Mouse (Mus musculus): ENCODE results near the gene As3mt. TPM values are rescaled to one million over a fixed set of nuclear protein-coding genes. Genes with fewer than 3 reads are reported as not detected.
A peak's percentile ranks its signal among the peaks of the same experiment; 100 is the strongest.
"Not testable (repeated sequence)": the region's sequence is repeated elsewhere in the genome, so short reads cannot be mapped to it uniquely, and the experiment has no call there.

As3mt gene
- total RNA-seq, 1 experiment from 2014 or later, result 93.0 TPM

DNA sequence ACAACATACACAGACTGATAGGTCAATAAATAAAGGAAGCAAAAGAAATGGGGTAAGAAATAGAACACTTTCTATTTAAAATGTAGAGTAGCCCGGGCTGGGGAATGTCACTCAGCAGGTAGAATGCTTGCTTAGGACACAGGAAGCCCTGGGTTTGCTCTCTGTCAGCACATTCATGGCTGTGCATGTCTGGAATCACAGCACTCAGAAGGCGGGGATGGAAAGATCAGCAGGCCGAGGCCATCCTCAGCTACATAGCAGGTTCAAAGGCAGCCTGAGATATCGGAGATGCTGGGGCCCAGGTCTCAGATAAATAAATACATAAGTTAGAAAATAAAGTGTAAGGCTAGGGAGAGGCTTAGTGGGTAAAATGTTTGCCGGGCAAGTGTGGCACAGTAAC is 45.0 kb downstream of the As3mt start:
- DNase-seq, result no peak

DNA sequence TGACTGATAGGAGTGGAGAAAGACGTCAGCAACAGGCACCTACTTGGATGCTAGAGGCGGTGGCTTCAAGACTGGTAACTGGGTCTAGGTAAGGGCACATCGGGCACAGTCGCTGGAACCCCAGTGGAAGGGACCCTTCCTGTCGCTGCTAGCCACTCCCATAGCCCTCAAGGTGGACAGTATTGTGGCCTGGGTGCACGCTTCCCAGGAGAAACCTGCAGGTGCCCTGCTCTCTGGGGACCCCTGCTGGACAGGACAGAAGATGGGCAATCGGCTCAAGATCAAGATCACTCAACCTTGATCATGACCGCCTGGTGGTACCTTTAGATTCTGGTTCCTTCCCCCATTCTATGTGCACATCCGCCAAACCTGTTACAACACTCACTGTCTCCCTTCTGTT is 47.8 kb downstream of the As3mt start:
- DNase-seq, result peak; percentile 62

DNA sequence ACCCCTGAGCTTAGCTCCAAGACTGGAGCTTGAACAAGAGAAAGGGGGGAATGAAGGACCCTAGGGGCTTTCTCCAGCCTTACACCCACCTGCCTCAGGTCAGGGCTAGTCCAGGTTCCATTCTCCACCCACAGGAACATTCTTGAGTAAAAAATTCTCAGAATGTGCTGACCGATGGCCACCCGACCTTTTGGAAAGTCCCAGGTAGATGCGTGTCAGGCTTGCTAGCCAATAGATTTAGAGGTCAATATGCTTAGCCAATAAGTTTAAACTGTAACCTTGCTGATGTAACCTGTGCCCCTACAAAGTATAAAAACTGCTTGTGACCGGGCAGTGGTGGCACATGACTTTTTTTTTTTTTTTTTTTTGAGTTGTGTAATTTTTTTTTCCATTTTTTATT is 49.0 kb downstream of the As3mt start:
- no peak for DNase-seq

DNA sequence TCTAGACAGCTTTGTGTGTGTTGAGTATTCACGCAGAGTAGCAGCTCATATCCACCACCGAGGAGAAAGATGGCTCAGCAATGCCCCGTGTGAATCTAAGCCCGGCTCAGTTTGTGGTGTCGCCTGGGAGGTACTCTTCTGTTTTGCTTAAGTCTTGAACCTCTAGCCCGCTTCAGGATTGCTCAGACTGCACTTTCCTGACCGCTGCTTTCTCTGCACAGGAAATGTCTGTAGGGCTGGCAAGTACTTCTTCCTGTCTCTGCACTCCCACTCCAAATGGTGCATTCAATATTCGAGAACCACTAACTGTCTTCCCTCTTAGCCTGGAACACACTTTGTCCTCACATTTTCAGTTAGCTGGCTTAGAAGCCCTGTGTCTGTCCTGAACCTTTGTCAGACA is 51.8 kb downstream of the As3mt start:
- DNase-seq, result no peak

DNA sequence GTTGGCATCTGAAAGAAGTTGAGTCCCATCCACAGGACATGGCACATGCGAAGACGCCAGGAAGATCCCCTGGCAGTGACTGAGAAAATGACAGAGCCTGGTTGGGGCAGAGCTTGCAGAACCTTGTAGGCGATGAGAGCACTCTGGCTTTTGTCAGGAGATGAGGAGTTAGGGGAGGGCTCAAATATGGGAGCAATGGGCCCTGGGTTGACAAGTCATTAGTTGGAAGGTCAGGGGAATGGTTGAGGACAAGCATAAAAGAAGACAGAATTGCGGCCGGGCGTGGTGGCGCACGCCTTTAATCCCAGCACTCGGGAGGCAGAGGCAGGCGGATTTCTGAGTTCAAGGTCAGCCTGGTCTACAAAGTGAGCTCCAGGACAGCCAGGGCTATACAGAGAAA is 52.7 kb downstream of the As3mt start:
- DNase-seq, result not testable (repeated sequence)

DNA sequence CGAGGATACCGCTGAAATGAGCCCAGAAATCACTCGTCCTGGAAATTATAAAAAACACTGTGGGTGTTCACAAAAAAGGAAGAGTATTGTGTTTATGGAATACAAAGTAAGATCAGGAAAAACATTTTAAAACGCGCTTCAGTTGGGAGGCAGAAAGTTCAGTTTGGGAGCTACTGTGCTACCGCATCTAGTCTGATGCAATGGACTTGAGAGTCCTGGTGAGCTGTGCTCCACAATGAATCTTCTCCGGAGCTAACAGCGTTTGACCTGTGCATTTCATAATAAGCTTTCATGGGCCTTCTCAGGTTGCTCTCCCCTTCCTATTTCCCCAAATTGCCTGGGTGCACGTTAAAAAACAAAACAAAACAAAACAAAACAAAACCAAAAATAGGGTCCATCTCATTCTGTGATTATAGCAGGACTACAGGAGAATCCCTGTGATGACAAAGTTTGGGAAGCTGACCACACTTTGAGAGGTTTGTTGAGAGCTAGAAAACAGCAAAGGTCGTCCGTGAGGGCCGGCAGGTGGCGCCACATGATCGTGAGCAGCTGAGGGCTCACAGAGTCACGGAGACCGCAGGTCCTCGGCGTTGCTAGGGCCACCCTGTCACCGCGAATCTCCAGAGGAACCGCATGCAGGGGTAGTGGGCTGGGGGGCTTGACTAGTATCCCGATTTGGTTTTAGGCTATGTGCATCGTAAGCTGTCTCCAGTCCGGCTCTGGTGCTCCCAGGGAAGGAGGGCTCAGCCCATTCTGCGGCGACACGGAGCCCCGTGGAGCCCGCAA is 53.3 kb downstream of the As3mt start:
- DNase-seq, result peak; percentile 88

DNA sequence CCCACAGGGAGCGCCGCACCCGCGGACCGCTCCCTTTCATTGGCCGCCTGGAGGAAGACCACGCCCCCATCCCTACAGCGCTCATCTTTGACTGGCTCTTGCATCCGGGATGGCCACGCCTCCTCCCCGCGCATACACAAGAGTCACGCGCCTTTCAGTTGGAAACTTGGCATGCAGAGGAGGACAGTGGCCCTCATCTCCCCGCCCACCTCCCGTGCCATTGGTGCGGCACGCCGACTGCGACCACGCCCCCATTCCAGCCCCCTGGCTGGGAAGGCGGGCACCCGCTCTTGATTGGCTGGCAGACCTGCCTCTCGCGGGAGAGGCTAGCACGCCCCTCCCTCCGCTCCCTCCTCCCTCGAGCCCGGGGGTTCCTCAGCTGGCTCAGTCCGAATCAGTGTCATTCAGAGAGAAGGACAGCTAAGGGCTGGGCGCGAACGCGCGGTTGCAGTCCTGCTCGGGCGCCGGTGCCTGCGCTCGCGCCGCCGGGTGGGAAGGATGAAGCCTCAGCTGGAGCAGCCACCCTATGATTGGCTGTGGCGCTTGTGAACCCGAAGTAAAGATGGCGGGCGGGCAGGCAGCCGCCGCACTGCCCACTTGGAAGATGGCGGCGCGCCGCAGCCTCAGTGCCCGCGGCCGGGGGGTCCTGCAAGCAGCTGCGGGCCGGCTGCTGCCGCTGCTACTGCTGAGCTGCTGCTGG is 54.1 kb downstream of the As3mt start, which contains the start of gene Cnnm2:
Gene Cnnm2, plus strand, starts transcription at position 350 of the 700 bp plus-strand sequence.
- peak; percentile 100 for DNase-seq

DNA sequence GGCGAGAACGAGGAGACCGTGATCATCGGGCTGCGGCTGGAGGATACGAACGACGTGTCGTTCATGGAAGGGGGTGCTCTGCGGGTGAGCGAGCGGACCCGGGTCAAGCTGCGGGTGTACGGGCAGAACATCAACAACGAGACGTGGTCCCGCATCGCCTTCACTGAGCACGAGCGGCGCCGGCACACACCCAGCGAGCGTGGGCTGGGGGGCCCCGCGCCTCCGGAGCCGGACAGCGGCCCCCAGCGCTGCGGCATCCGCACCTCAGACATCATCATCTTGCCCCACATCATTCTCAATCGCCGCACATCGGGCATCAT is 54.7 kb downstream of the As3mt start:
- DNase-seq, result peak; percentile 31

DNA sequence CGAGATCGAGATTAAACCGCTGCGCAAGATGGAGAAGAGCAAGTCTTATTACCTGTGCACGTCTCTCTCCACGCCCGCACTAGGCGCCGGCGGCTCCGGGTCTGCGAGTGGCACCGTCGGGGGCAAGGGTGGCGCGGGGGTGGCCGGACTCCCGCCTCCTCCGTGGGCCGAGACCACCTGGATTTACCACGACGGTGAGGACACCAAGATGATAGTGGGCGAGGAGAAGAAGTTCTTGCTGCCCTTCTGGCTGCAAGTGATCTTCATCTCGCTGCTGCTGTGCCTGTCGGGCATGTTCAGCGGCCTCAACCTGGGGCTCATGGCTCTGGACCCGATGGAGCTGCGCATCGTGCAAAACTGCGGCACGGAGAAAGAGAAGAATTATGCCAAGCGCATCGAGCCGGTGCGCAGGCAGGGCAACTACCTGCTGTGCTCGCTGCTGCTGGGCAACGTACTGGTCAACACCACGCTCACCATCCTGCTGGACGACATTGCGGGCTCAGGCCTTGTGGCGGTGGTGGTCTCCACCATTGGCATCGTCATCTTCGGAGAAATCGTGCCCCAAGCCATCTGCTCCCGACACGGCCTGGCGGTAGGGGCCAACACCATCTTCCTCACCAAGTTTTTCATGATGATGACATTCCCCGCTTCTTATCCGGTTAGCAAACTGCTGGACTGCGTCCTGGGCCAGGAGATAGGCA is 55.2 kb downstream of the As3mt start:
- DNase-seq, result peak; percentile 15

DNA sequence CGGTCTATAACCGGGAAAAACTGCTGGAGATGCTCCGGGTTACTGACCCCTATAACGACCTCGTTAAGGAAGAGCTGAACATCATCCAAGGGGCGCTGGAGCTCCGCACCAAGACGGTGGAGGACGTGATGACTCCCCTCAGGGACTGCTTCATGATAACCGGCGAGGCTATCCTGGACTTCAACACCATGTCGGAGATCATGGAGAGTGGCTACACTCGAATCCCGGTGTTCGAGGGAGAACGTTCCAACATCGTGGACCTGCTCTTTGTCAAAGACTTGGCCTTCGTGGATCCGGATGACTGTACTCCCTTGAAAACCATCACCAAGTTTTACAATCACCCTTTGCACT is 55.7 kb downstream of the As3mt start:
- DNase-seq, result no peak

DNA sequence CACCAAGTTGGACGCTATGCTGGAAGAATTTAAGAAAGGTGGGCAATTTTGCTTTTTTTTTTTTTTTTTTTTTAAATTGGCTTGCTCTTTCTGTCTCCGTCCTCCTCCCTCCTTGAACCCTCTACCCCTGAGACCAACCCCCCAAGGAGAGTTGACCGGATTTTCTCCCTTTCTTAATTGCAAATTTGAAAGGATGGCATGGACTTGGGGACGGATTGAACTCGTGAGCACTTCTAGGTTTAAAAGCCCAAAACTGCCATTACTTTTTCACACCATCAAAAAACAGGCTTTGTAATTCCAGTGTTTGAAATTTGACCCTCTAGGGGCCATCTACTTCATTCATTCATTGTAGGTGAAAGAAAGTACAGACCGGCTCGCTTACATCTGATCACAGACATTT is 56.1 kb downstream of the As3mt start:
- no peak for DNase-seq

DNA sequence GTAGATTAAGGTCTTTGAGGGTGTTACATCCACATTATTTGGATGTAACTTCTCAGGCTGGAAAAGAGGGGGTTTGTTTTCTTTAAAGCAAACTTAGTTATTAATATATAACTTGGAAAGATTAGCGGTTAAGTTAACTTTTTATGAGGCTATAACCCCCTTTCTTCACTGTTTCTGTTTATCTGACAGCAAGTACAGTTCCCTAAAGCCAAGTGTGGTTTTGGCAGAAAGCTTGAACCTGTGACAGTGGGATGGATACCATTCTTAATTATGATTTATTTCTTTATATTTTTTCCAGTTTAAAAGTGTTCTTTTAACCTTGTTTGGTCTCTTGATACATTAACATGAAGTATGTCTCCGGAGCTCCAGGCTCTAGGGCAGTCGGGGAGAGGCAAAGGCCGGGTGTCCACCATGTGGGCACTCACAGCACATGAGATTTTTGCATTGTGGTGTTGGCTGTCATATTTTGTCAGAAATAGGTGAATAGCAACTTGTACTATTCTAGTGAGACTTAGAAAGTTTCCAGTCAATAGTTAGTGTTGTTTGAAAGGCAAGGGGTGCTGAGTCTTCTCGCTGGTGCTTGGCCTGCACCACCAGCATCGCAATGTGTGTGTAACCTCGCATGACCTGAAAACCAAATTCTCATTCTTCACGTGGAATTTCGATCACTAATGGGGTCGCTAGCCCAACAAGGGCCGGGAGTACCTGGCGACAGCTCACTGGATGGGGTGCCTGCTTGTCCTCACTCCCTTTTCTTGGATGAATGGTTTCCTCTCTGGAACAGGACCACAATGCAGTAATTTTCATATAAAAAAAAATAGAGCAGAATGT is 56.9 kb downstream of the As3mt start:
- DNase-seq, result no peak

DNA sequence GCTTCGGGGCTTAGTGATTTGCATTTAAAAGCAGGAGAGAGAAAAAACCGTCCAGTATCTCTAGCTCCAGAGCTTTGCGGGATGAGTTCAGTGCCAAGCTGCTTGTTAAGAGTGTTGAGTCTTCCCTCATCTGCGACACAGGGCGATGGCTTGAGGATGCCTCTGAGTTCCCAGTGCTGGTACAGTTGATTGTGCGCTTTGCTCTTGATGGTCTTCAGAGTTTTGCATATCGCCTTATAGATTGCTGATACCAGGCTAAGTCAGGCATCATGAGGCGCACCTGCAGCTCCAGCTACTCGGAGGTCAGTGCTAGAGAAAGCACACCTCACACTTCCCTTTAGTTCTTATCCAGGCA is 57.5 kb downstream of the As3mt start:
- DNase-seq, result no peak

DNA sequence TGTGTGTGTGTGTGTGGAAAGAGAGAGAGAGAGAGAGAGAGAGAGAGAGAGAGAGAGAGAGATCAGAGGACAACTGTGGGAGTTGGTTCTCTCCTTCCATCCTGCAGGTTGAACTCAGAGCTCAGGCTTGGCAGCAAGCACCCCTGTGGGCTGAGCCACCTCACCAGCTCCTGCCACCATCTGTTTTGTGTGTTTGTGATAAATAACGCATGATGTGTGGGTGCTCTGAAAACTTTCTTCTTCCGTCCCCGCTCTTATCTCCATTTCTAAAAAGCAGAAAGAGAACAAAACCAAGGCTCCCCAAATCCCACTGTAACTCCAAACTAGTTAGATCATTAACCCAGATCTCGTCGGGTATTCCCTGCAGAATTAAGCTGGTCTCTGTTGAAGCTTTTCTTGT is 58.9 kb downstream of the As3mt start:
- DNase-seq, result no peak

DNA sequence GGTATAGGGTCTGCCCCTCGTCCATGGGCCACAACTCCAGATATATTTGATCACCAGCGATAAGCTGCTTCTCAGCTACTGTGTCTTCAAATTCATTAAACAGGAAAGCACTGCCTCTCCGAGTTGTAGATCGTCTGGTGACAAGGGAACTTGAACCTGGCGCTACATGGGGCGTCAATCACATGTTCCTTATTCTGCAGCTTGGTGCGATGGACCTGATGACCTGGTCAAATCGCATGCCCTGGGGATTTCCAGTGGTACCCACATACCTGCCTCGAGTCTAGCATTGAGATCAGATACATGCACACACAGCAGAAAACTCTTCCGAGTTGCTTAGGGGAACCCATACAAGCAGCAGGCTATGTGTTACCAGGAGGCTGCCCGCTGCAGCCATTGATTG is 62.5 kb downstream of the As3mt start:
- no peak for DNase-seq

DNA sequence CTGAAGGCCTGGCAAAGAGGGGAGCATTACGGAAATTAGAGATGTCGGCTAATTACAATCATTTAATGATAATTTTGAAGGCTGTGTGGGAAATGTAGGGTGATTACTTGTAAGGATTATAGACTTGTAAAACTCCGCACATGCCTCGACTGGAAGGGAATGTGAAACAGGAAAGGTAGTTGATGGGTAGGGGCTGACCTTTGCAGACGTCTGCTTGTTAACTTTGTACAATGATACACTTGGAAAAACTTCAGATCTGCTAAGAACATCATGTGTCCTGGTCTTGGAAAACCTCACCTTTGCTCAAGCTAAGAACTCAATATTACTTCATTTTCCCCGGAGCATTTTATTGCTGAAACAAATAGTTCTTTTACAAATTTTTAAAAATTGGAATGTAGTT is 64.5 kb downstream of the As3mt start:
- DNase-seq, result no peak

DNA sequence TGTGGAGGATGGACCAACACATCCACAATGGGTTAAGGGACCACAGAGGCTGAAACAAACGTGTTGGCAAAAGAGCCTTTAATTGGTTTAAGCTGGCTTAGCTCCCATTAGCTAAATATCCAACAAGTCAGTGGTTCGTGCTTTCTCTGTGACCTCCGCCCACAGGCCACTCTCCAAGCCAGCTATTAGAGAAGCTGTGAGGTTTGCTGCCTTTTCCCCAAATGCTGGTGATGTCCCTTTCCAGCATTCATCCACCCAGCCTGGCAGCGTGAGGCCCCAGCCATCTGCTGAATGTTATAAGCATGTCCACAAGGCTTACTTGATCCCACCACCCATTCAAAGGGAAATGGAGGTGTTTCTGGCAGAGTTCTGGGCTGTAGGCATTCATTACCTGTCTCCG is 69.1 kb downstream of the As3mt start:
- no peak for DNase-seq

DNA sequence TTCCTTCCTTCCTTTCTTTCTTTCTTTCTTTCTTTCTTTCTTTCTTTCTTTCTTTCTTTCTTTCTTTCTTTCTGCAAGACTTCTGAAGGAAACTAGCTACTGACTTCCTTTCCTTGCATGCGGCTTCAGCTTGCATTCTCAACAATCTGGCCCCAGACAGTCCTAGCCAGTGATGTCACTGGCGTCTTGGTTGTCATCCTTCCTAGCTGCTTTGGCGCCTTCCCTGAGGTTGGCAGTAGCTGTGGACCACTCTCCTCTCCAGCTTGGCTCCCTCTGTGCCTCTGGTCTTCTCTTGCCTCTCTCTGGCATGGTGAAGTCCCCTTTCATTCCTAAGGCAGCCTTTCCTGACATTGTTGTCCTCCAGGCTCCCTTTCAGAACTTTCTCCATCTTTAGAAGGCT is 69.6 kb downstream of the As3mt start:
- DNase-seq, result no peak

DNA sequence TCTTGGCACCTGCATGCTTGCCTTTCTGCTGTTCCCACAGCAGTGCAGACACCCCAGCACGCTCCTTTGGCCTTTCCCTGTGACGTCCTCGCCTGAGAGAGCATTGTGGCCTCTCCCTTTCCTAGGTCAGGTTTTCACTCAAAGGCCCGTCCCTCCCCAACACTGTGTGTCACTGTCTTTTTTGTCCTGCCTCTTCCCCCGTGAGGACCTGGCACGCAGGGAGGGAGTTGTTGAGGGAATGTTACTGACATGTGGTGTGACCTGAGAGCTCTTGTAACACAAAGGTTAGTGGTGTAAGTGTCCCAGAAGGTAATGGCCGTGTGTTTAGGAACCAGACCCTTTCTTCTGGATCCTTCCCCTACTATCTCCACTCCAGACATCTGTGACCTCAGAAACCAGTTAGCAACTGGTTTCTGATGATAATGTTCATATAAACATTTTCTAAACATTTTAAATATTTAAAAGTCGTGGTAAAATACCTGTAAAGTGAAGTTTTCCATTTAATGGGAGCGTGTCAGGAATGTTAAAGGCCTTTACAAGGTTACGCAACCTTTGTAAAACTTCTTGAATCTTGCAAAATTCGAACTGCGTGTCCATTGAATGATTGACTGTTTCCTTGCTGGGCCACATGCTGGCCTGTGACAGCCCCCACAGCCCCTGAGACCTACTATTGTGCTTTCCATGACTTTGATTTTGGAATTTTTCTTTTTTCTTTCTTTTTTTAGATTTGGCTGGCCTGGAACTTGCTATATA is 70.8 kb downstream of the As3mt start:
- no peak for DNase-seq

DNA sequence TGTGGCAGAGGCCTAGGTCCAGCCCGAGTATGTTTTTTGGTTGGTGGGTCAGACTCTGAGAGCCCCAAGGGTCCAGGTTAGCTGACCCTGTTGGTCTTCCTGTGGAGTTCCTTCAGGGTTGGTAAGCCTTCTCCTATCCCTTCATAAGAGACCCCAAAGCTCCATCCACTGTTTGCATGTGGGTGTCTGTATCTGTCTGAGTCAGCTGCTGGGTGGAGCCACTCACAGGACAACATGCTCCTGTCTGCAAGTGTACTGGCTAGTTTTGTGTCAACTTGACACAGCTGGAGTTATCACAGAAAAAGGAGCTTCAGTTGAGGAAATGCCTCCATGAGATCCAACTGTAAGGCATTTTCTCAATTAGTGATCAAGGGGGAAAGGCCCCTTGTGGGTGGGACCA is 71.9 kb downstream of the As3mt start:
- DNase-seq, result not testable (repeated sequence)

DNA sequence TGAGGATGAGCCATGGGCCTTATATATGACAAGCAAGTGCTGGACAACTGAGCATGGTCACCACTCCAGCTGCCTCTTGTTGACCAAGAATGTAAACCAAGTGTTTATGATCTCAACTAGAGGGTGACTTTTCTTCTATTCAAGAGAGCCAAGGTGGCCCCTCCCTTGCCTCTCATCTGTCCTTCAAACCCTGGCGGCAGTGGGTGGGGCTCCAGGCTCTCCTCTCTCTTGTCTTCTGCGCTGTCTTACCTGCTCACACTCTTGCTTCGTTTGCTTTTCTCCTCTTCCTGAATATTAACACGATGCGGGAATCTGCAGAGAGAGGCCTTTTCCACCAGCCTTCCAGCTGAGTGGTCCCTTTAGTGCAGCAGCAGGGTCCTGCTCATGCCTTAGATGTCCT is 76.8 kb downstream of the As3mt start:
- DNase-seq, result no peak

DNA sequence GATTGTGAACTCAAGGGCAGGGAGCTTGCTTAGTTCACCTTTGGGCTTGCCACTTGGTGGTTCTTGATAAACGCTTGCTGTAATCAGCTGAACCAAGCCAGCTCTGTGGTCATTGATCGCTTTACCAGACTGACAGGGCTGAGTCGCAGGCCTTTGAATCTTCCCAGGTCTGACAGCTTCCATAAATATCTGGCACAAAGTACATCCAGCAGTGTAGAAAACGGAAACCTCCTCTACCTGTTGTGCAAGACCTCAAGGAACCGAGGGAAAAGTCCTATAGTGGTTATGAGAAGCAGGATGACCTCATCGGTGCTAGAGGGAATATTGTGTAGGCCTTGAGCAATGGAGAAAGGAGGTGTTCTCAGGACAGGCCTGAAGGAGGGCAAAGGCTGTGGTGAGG is 77.2 kb downstream of the As3mt start:
- no peak for DNase-seq
